Mouse (Mus musculus) cerebellum, adult 11-12 months (tissue): Measurements from ENCODE around the gene Lrig1.

Experiments used
- DNase-seq: peaks from one replicate; pipeline ENCODE4 v3.0.0; 2022

The Lrig1 gene

GRCm38 (mm10) chr6:94604546-94604945 is 95.4 kb downstream of the Lrig1 start:
- DNase-seq: no peak

GRCm38 (mm10) chr6:94604072-94604471 is 95.9 kb downstream of the Lrig1 start:
- no peak for DNase-seq

GRCm38 (mm10) chr6:94601811-94602210 is 98.1 kb downstream of the Lrig1 start:
- DNase-seq: no peak

- DNase-seq: no peak
These were observed 98.9 kb downstream of the Lrig1 start for GRCm38 (mm10) chr6:94601101-94601500.

GRCm38 (mm10) chr6:94599016-94599415 is 100.9 kb downstream of the Lrig1 start:
- no peak for DNase-seq

- DNase-seq: no peak
These were observed 101.5 kb downstream of the Lrig1 start for GRCm38 (mm10) chr6:94598421-94598820.

- no peak for DNase-seq
These were observed 103.0 kb downstream of the Lrig1 start for GRCm38 (mm10) chr6:94596761-94597485.

GRCm38 (mm10) chr6:94596051-94596760 is 103.8 kb downstream of the Lrig1 start:
- no peak for DNase-seq

GRCm38 (mm10) chr6:94595206-94595605 is 104.8 kb downstream of the Lrig1 start:
- DNase-seq: no peak

- no peak for DNase-seq
These were observed 105.2 kb downstream of the Lrig1 start for GRCm38 (mm10) chr6:94594711-94595110.

- DNase-seq: no peak
These were observed 105.8 kb downstream of the Lrig1 start for GRCm38 (mm10) chr6:94594096-94594665.

- DNase-seq: no peak
These were observed 107.2 kb downstream of the Lrig1 start for GRCm38 (mm10) chr6:94592710-94593109.

GRCm38 (mm10) chr6:94592243-94592642 is 107.7 kb downstream of the Lrig1 start:
- DNase-seq: no peak

GRCm38 (mm10) chr6:94588365-94588764 is 111.6 kb downstream of the Lrig1 start:
- DNase-seq: no peak

- no peak for DNase-seq
These were observed 115.0 kb downstream of the Lrig1 start for GRCm38 (mm10) chr6:94584976-94585375.

- DNase-seq: no peak
These were observed 115.7 kb downstream of the Lrig1 start for GRCm38 (mm10) chr6:94584147-94584695.

GRCm38 (mm10) chr6:94582055-94582454 is 117.9 kb downstream of the Lrig1 start:
- DNase-seq: no peak

GRCm38 (mm10) chr6:94577991-94578390 is 122.0 kb downstream of the Lrig1 start:
- no peak for DNase-seq

GRCm38 (mm10) chr6:94575526-94576166 is 124.3 kb downstream of the Lrig1 start:
- no peak for DNase-seq

GRCm38 (mm10) chr6:94568040-94568439 is 131.9 kb downstream of the Lrig1 start:
- no peak for DNase-seq

GRCm38 (mm10) chr6:94565766-94566165 is 134.2 kb downstream of the Lrig1 start:
- DNase-seq: no peak

GRCm38 (mm10) chr6:94563203-94563940 is 136.6 kb downstream of the Lrig1 start:
- DNase-seq: no peak

GRCm38 (mm10) chr6:94561346-94561745 is 138.6 kb downstream of the Lrig1 start:
- no peak for DNase-seq
